Mouse (Mus musculus) forebrain, embryonic 13.5 days (tissue): ENCODE data around the gene Pth1r. TPM values are rescaled to one million over a fixed set of nuclear protein-coding genes. Genes with fewer than 3 reads are reported as not detected.

Source experiments
- ATAC-seq: fragments of 200-750 bp; cut with Nextera tagmentation; 2 replicates; pipeline ENCODE4 v1.8.0; 2017
- H3K27ac ChIP-seq: fragments of 300-500 bp; sonication (generic); 2 replicates; pipeline ENCODE4 v1.5.1; 2015; ENCODE audit warnings: inconsistent platforms, mild to moderate bottlenecking, moderate library complexity
- H3K27me3 ChIP-seq: fragments of 300-500 bp; sonication (generic); 2 replicates; pipeline ENCODE4 v1.6.1; 2015; ENCODE audit warnings: mild to moderate bottlenecking, inconsistent platforms
- H3K36me3 ChIP-seq: fragments of 300-500 bp; sonication (generic); 2 replicates; pipeline ENCODE4 v1.6.1; 2015; ENCODE audit warnings: mild to moderate bottlenecking, inconsistent platforms; ENCODE audit not compliant: poor library complexity, severe bottlenecking
- H3K4me1 ChIP-seq: fragments of 300-500 bp; sonication (generic); 2 replicates; pipeline ENCODE4 v1.6.1; 2015; ENCODE audit warnings: inconsistent platforms
- H3K4me2 ChIP-seq: fragments of 300-500 bp; sonication (generic); 2 replicates; pipeline ENCODE4 v1.6.1; 2015; ENCODE audit warnings: inconsistent platforms, mild to moderate bottlenecking, moderate library complexity
- H3K4me3 ChIP-seq: fragments of 300-500 bp; sonication (generic); 2 replicates; pipeline ENCODE4 v1.5.1; 2015; ENCODE audit warnings: mild to moderate bottlenecking, inconsistent platforms
- H3K9ac ChIP-seq: fragments of 300-500 bp; sonication (generic); 2 replicates; pipeline ENCODE4 v1.6.1; 2015; ENCODE audit warnings: mild to moderate bottlenecking, inconsistent platforms
- H3K9me3 ChIP-seq: fragments of 300-500 bp; sonication (generic); replicated peaks from 2 replicates; pipeline ENCODE4 v1.6.1; 2016; ENCODE audit warnings: inconsistent platforms
- WGBS: fragments of 180-500 bp; shearing (Covaris S2); methylation state at CpG from one replicate; pipeline ENCODE4 v1.1.7; 2015; 5-methylcytosine and 5-hydroxymethylcytosine counted together
- polyA plus RNA-seq: library from polyadenylated mRNA; unstranded; fragments of >200 nt; fragmentation: Nextera tagmentation; extraction: Ambion mirVana; gene quantifications from 2 replicates; pipeline ENCODE4 v1.2.1, GENCODE M21; 2015

Gene Pth1r
- 5.5 and 5.9 TPM in 2 replicates for polyA plus RNA-seq

- Histone ChIP-seq H3K4me1 (peaks cover 17% of the 10 kb centered on the region), H3K27ac (no peak within 1 kb of the TSS), H3K36me3 (no peaks in the 10 kb centered on the region), H3K27me3 (peaks cover 45% of the 10 kb centered on the region), H3K4me2 (no peak within 1 kb of the TSS), H3K9me3 (no peaks in the 10 kb centered on the region), H3K9ac (no peak within 1 kb of the TSS), H3K4me3 (no peak within 1 kb of the TSS)
- 61% methylated on average over 7 of the region's 7 CpGs for WGBS
- ATAC-seq: no peak
These were observed at the start of gene Pth1r for GRCm38 (mm10) chr9:110746961-110747360. Pth1r (minus strand) TSS chr9:110747145.

GRCm38 (mm10) chr9:110790462-110790861 lies 43.5 kb upstream of the Pth1r start:
- WGBS: 77% methylated on average over 4 of the region's 4 CpGs
- Histone ChIP-seq H3K9ac (no peak overlapping the region), H3K4me3 (no peak overlapping the region), H3K27ac (no peak overlapping the region), H3K36me3 (no peaks in the 10 kb centered on the region), H3K27me3 (no peaks in the 10 kb centered on the region), H3K4me2 (no peak overlapping the region), H3K9me3 (no peaks in the 10 kb centered on the region), H3K4me1 (no peaks in the 10 kb centered on the region)
- no peak for ATAC-seq

DNA sequence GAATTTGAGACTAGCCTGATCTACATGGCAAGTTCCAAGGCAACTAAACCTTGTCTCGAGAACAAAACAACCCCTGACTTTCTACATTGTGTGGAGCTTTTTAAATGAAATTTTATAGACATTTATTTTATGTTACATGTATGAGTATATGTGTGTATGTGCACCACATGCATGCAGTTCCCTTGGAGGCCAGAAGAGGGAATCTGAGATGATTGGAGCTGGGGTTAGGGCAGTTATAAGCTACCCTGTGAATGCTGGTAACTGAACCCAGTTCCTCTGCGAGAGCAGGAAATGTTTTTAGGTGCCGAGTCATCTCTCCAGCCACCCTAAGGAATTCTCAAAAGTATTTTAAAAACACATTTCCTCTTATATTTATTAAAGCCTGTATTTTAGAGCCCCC lies 41.2 kb upstream of the Pth1r start:
- no peak overlapping the region for H3K4me3 ChIP-seq
- no peaks in the 10 kb centered on the region for H3K9me3 ChIP-seq
- H3K36me3 ChIP-seq: no peaks in the 10 kb centered on the region
- 91% methylated on average over 3 of the region's 3 CpGs for WGBS
- H3K27ac ChIP-seq: no peak overlapping the region
- H3K27me3 ChIP-seq: no peaks in the 10 kb centered on the region
- ATAC-seq: no peak
- no peak overlapping the region for H3K9ac ChIP-seq
- no peaks in the 10 kb centered on the region for H3K4me1 ChIP-seq
- H3K4me2 ChIP-seq: no peak overlapping the region

- H3K27me3 ChIP-seq: peaks cover 9% of the 10 kb centered on the region
- WGBS: 62% methylated on average over 1 of the region's 1 CpGs
- H3K9me3 ChIP-seq: no peaks in the 10 kb centered on the region
- peaks cover 8% of the 10 kb centered on the region; the same call in 1 of the 2 replicates for H3K4me1 ChIP-seq
- no peak overlapping the region for H3K4me2 ChIP-seq
- no peaks in the 10 kb centered on the region for H3K36me3 ChIP-seq
- no peak for ATAC-seq
- H3K4me3 ChIP-seq: no peak overlapping the region
- no peak overlapping the region for H3K27ac ChIP-seq
- H3K9ac ChIP-seq: no peak overlapping the region
These were observed 36.7 kb upstream of the Pth1r start for GRCm38 (mm10) chr9:110783611-110784010.

GRCm38 (mm10) chr9:110781731-110782130 lies 34.8 kb upstream of the Pth1r start:
- Histone ChIP-seq H3K27me3 (peaks cover 9% of the 10 kb centered on the region), H3K27ac (peak overlapping the region; percentile 51; the same call in 1 of the 2 replicates), H3K9ac (peak overlapping the region; percentile 74), H3K36me3 (no peaks in the 10 kb centered on the region), H3K4me3 (peak overlapping the region; percentile 46), H3K4me1 (peaks cover 8% of the 10 kb centered on the region; the same call in 1 of the 2 replicates), H3K4me2 (peak overlapping the region; percentile 70), H3K9me3 (no peaks in the 10 kb centered on the region)
- whole genome bisulfite sequencing: under 1% methylated on average over 23 of the region's 23 CpGs
- ATAC-seq: peak; percentile 59

DNA sequence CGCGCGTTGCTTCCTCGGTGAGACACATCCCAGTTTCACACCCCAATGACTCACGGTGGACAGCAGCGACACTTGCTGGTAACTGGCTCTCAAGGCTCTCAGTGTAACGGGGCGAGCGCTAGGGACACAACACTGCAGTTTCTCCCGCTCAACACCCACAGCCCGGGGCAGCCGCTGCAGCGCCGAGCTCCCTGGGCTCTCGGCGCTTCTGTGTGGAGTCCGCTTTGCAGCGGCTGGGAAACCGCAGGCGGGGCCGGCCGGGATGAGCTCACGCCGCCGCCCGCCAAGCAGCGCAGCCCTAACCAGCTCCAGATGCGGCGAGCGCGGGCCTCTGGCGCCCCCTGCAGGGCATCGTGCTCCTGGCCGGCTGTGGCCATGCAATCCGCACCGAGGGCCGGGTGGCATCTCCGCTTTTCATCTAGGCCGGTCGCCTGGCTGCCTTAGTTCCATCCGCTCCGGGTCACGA lies 34.3 kb upstream of the Pth1r start:
- peaks cover 8% of the 10 kb centered on the region; the same call in 1 of the 2 replicates for H3K4me1 ChIP-seq
- peak; percentile 97 for ATAC-seq
- H3K4me2 ChIP-seq: peak overlapping the region; percentile 70
- peak overlapping the region; percentile 51; the same call in 1 of the 2 replicates for H3K27ac ChIP-seq
- no peaks in the 10 kb centered on the region for H3K9me3 ChIP-seq
- H3K27me3 ChIP-seq: peaks cover 9% of the 10 kb centered on the region
- H3K36me3 ChIP-seq: no peaks in the 10 kb centered on the region
- H3K4me3 ChIP-seq: peak overlapping the region; percentile 46
- peak overlapping the region; percentile 74 for H3K9ac ChIP-seq
- under 1% methylated on average over 43 of the region's 43 CpGs for WGBS

- peaks cover 9% of the 10 kb centered on the region for H3K27me3 ChIP-seq
- 63% methylated on average over 5 of the region's 5 CpGs for WGBS
- H3K27ac ChIP-seq: no peak overlapping the region
- no peak overlapping the region for H3K9ac ChIP-seq
- H3K4me2 ChIP-seq: no peak overlapping the region
- peaks cover 8% of the 10 kb centered on the region; the same call in 1 of the 2 replicates for H3K4me1 ChIP-seq
- no peak overlapping the region for H3K4me3 ChIP-seq
- no peak for ATAC-seq
- H3K9me3 ChIP-seq: no peaks in the 10 kb centered on the region
- no peaks in the 10 kb centered on the region for H3K36me3 ChIP-seq
These were observed 32.4 kb upstream of the Pth1r start for GRCm38 (mm10) chr9:110779242-110779913.

- H3K4me1 ChIP-seq: peaks cover 8% of the 10 kb centered on the region; the same call in 1 of the 2 replicates
- no peak overlapping the region for H3K9ac ChIP-seq
- 82% methylated on average over 7 of the region's 7 CpGs for WGBS
- no peaks in the 10 kb centered on the region for H3K9me3 ChIP-seq
- H3K27me3 ChIP-seq: peaks cover 9% of the 10 kb centered on the region
- no peak overlapping the region for H3K4me3 ChIP-seq
- H3K4me2 ChIP-seq: no peak overlapping the region
- no peak for ATAC-seq
- no peak overlapping the region for H3K27ac ChIP-seq
- no peaks in the 10 kb centered on the region for H3K36me3 ChIP-seq
These were observed 31.6 kb upstream of the Pth1r start for GRCm38 (mm10) chr9:110778559-110778958.

GRCm38 (mm10) chr9:110778100-110778499 lies 31.2 kb upstream of the Pth1r start:
- H3K4me2 ChIP-seq: no peak overlapping the region
- WGBS: 85% methylated on average over 1 of the region's 1 CpGs
- peaks cover 9% of the 10 kb centered on the region for H3K27me3 ChIP-seq
- no peak for ATAC-seq
- no peaks in the 10 kb centered on the region for H3K36me3 ChIP-seq
- no peaks in the 10 kb centered on the region for H3K9me3 ChIP-seq
- no peak overlapping the region for H3K4me3 ChIP-seq
- H3K9ac ChIP-seq: no peak overlapping the region
- H3K27ac ChIP-seq: no peak overlapping the region
- peaks cover 8% of the 10 kb centered on the region; the same call in 1 of the 2 replicates for H3K4me1 ChIP-seq

DNA sequence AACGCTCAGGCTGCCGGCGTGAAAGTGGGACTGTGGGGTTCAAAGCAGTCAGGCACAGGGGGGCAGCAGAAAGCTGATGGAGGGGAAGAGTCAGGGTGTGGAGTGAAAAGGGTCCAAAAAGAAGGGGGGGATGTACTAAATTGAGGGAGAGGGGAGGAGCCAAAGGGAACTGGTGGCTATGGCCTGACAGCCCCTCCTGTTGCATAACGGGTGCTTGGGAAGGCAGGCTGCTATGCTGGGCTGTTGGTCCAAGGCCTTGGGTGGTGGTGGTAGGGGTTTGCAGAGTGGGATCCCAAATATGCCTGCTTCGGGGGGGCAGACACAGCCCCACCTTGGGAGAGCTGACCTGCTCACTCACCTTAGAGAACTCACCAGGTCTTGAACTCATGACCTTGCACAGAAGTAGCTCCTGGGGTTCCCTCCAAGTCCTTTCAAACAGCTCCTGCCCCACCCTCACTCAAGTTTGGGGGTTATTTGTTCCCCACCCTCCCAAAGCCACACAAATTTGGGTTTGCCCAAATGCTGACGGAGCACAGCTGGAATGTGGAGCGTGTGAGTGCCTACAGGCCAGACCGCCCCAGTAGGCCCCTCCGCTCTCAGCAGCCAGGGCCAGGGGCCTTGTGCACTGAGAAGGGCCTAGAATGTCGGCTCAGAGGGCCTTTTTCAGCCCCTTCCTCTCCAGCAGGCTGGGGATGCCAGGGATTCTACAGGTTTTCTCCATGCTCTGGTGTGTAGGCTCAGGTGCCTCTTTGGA lies 28.5 kb upstream of the Pth1r start:
- Histone ChIP-seq H3K27ac (no peak overlapping the region), H3K4me2 (no peak overlapping the region), H3K4me1 (peaks cover 1% of the 10 kb centered on the region; the same call in 1 of the 2 replicates), H3K36me3 (no peaks in the 10 kb centered on the region), H3K27me3 (peaks cover 7% of the 10 kb centered on the region), H3K9me3 (no peaks in the 10 kb centered on the region), H3K9ac (no peak overlapping the region), H3K4me3 (no peak overlapping the region)
- WGBS: 78% methylated on average over 10 of the region's 10 CpGs
- ATAC-seq: no peak

GRCm38 (mm10) chr9:110774403-110775268 lies 27.7 kb upstream of the Pth1r start:
- no peak for ATAC-seq
- Histone ChIP-seq H3K9me3 (no peaks in the 10 kb centered on the region), H3K4me3 (no peak overlapping the region), H3K27ac (no peak overlapping the region), H3K27me3 (0 out of 2 replicates have a peak, but pooled peaks cover 2% of the 10 kb centered on the region), H3K4me1 (no peaks in the 10 kb centered on the region), H3K9ac (no peak overlapping the region), H3K36me3 (no peaks in the 10 kb centered on the region), H3K4me2 (no peak overlapping the region)
- 80% methylated on average over 15 of the region's 15 CpGs for WGBS
